Mouse (Mus musculus): ENCODE results near the gene Micu1.
A peak's percentile ranks its signal among the peaks of the same experiment; 100 is the strongest.

Micu1 gene

DNA sequence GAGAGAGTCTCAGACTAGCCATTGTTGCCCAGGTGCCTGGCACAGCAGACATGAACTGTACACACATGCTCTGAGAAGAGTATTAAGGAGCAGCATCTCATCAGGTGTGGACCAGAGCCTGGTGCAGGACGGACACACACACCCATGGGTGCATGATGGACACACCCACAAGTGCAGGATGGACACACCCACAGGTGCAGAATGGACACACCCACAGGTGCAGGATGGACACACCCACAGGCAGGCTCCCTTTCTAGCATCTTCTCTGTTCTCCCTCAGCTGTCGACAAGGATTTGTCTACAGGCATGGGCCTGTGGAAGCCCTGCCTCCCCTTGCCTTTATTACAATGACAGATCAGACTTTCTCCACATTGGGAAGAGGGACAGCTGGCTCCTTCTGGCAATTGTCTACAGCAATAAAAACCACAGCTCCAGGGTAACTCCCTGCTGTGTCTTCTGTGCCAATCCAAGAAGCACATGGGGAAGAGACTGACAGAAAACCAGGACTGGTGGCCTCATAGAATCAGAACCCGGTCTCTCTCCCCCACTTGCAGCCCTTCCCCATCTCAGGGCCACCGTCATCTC is 107.8 kb downstream of the Micu1 start:
- DNase-seq (ENCODE audit: low spot score in 2 of 2): no peak

DNA sequence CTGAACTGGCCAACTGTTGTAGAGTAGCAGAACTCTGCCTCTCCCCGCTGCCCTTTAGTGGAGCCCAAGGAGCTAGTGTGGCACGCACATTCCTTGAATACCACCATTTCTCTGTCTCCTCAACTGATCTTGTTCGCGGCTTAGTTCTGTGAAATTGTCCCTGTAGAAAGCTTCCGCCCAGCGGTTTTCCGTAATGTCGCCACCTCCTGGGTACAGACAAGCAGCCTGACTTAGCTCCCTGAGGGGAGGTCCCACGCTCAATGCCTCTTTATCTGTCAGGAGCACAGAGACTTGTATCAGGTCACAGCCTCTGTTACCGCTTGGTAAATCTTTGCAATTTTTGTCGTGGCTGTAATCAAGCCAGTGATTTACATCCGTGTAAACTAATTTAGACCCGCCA is 110.7 kb downstream of the Micu1 start:
- DNase-seq (ENCODE audit: low spot score in 2 of 2): no peak

DNA sequence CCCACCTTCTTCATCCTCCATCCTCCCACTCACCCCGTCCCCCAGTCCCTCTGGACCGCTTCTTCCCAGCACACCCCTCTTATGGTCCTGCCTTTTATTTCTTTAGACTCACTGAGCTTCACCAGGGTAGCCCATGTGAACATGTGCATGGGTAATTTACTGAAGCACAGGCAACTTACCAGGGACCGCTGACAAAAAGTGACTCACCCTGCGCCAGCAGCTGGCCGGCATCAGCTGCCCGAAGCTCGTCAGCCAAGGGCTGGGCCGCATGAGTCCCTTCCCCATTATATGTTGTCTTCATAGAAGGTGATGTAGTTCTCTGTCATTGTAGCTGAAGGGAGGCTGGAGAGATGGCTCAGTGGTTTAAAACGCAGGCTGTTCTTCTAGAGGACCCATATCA is 111.5 kb downstream of the Micu1 start:
- DNase-seq (ENCODE audit: low spot score in 2 of 2): no peak

DNA sequence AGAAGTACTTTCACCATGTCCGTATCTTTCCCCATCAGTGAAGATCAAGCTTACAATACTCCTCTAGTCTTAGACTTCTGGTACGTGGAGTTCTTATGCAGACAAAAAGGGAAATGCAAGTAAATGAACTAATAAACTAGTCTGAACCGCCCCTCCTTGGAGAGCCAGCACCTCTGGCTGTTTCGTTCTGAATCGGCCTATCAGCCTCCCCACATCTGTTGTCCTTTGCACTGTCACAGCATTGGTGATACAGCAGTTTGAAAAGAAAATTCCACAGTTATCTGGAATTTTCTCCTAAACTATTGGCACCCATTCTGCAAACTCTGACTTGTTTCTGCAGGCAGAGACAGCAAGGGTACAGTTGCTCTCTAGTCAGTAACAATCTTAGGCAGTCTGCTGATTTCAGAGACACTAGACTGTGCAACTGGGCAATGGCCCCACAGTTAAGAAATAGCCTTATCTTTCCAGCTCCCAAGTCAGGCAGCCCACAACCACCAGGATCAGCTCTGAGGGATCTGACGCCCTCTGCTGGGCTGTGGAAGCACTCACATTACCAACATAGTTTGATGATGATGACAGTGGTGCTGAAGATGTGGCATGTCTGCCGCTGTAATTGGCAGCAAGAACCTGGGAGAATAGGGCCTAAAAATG is 112.4 kb downstream of the Micu1 start:
- no peak for DNase-seq (ENCODE audit: low spot score in 2 of 2)

DNA sequence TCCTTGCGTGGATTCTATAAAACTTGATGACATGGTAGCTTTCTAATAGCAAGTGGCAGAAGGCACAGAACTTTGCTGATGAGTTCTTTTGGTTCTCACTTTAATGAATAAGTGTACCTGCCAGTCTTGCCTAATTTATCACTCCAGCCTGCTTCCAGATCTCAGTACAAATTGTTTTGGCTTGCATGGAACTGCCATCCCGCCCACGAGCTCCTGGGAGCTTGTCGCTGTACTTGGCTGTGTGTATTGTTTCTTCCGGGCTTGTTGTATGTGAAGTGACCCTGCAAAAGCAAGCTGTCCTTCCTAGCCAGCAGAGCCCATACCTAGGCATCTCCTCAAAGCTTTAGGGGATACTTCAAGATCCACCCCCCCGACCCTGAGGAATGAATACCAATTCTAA is 114.3 kb downstream of the Micu1 start:
- peak; percentile 42 to 47 for DNase-seq (ENCODE audit: low spot score in 2 of 2)

DNA sequence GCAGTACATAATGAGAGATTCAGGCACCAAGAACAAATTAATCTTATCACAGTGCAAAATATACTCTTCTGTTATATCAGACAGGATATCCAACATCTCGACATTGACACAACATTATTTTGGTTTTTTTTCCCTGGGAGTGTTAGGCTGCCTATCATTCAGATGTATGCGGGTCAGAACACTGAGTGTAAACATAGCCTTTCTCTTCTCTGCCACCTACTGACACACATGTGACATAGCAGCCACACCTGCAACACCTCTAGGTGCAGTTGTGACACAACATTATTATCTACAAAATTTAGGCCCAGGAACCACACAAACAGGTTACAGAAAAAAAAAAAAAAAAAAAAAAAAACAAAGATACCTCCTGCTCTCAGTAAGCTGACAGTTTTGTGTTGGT is 115.3 kb downstream of the Micu1 start:
- DNase-seq (ENCODE audit: low spot score in 2 of 2): no peak

DNA sequence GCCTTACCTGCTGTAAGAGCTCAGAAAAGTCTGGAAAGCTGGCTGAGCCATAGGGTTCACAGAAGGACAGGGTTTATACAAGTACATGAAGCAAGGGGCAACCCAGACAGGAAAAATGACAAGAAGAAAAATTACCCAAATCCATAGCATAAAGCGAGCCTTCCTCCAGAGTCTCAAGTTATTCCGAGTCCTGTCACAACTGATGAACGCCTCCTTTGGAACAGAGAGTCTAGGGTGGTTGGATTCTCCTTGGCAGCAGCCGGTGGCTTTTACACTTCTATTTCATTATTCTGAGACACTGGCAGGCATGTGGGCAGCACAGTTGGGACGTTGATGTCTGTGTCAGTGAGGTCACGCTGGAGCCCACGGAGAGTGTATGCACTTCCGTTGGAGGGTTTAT is 115.7 kb downstream of the Micu1 start:
- no peak for DNase-seq (ENCODE audit: low spot score in 2 of 2)

DNA sequence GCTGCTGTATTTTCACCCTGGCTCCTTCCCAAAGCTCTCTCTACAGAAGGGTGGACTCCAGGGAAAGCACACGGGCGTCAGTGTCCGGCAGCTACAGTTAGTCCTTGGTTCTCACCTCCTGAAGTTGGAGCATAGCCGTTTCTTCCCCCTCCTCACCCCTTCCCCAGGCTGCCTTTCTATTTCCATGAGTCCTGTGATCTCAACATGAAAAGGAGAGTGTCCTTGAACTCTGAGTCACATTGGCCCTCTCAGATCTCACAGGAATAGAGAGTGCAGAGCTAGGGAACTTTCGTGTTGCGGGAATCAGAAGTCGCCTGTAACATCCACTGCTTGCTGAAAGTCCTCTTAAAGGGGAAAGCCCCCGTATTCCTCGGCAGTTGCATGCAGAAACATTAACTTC is 116.9 kb downstream of the Micu1 start:
- no peak for DNase-seq (ENCODE audit: low spot score in 2 of 2)

DNA sequence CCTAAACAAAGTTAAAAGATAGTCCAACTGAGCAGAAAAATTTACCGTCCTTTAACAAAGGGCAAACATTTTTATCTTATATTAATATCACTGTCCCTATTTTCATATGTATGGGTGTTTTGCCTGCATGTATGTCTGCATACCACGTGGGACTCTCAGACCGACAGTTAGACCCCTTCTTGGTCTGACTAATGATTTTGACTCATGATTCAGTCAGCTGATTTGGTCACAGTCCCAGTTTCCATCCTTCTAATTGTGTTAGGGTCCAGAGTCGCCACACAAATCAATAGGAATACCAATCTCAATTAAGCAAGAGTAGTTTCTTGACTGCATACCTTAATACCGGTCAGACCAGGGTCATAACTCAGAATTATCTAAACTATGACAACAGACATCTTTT is 118.6 kb downstream of the Micu1 start:
- DNase-seq (ENCODE audit: low spot score in 2 of 2): no peak

DNA sequence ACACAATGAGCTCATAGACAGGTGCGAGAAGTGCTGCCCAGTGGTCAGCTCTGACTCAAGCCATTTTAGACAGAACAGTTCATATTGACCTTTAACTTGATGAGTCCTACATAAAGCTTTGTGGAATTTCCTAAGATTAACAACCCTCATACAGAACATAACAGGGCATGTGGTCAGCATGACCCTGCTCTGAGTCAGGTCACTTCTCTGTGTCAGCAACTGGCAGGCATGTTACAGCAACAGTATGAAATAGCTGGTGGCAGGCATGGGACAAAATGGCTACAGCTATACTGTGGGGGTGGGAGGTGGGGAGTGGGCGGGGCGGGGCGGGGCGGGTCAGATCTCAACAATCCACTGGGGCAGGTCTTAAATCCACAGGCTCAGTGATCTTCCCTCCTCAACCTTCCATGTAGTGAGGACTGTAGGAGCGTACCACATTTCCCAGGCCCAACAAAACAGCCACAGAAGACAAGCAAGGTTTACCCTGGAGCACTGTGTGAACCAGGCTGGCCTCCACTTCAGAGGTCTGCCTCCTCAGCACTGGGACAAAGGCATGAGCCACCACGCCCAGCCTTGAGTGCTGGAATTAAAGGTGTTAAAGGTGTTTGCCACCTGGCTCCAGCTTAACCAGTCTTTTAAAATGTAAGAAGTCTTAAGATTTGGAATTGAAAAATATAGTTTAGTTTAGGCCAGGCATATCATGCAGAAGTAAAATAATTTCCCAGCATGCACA is 119.2 kb downstream of the Micu1 start:
- no peak for DNase-seq (ENCODE audit: low spot score in 2 of 2)

DNA sequence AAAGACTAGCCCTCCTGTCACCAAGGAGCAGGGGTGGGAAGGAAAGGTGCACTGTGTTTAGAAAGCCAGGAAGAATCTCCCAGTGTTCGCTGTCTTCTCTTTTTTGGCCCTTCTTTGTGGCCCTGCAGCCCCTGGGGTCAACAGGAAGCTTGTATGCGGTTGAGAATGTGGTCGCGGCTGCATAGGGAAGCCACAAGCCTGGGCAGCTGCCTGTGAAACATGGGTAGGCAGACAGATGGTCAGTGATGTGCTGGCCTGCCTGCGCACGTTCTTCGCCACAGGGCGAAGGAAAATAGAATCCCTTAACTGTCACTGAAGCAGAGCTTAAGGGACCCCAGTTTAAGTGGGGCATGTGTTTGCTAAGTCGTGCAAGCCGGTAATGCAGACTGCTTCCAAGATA is 120.6 kb downstream of the Micu1 start:
- DNase-seq (ENCODE audit: low spot score in 2 of 2): no peak

DNA sequence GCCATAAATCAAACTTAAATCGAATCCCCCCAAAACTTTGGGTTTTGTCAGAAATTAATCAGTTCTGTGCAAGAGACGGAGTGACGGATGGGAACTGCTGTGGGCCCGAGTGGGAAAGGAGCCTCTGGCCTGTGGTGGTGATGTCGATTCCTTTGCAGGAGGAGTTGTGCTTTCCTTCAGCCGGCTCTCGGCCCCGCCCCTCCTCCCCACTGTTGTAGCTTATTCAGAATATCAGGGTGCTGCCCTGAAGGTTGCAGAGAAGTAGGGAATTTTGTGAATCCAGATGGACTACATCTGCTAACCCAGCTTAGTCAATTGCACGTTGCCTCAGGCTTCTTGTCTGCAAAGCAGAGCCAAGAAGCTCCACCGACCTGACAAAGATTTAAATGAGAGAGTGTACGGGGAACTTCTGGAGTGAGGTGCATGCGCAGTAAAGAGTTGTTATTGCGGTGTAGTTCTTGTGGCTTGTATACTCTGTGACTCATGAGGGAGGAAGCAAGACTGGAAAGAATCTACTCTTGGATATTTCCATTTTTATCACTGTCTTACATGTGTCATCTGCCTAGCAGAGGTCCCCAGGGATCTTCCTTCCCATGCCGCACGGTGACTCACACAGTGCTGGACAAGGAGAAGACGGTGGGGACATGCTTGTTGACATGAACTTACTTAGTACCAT is 123.0 kb downstream of the Micu1 start:
- no peak for DNase-seq (ENCODE audit: low spot score in 2 of 2)

DNA sequence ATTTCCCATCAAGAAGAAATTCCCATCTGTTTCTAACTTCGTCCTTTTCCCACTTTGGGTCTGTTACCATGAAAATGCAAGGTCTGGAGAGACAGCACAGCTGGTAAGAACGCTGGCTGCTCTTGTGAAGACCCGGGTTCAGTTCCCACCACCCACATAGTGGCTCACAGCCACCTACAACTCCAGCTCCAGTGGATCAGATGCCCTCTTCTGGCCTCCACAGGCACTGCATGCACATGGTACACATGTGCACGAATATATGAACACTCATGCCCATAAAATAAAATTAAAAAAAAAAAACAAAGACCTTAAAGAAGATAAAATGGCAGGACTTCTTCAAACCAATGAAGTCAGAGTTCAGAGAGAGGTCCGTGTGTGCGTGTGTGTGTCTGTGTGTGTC is 127.6 kb downstream of the Micu1 start:
- DNase-seq (ENCODE audit: low spot score in 2 of 2): no peak

DNA sequence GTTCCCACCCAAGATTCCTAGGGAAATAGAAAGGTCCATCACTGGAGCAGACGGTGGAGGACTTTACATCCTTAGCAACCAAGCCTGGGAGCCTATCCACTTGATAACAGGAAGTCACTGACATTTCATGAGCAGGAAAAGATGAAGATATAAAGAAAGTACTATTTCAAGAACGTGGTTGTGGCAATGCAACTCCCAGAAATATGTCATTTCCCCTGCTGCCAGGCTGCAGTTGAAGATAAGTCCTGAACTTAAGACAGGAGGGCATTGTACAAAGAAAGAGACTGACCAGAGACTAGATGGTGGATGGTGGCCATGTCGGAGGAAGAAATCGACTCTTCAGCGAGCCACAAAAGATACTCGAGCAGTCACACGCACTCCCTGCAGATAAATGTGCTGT is 129.7 kb downstream of the Micu1 start:
- DNase-seq (ENCODE audit: low spot score in 2 of 2): no peak

DNA sequence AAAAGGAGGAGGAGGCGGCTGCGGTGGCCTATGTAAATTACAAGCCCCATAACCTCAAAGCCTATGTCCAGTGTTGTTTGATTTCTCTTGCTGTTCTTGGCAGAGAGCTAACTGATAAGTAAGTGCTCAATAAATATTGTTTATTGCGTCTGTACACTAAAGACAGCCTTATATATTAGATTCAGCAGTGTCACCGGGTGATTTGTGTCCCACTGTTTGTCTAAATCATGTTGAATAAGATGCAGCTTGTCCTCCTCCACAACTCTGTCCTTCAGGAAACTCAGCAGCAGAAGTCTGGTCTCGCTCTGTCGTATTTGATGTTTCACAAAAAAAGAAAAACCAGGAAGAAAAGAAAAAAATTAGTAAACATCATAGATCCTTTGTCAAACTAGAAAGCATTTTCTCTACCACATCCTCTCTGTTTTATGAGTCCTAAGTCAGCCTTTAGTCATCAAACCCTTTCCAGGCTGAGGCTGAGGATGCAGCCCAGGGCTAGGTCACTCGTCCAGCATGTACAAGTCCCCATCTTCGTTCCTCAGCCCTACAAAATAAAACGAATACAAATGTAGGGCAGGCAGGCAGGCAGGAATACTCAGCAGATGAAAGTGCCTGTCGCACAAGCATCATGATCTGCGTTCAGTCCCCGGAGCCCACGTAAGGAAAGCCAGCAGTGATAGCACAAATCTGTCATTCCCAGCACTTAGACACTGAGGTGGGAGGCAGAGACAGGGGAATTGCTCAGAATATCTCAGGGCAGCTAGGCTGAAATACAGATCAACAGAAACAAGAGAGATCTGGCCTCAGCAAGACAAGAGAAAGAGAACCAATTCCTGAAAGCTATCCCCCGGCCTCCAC is 133.3 kb downstream of the Micu1 start:
- peak in 1 of 2 experiments; percentile 38 for DNase-seq (ENCODE audit: low spot score in 2 of 2)

DNA sequence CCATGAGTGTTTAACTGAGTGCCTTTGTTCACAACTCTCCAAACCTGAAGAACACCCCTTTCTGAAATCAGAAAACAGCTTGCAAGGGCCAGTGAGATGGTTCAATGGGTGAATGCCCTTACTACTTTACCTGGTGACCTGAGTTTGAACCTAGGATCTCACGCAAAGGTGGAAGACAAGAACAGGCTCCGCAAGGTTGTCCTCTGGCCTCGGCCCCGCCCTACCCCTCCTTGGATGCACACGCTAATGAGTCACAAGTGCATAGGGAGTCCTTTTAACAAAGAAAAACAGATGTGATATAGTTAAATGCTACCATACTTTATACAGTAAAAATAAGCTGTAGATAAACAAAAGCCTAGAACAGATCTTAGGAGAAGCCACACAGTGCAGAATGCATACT is 135.2 kb downstream of the Micu1 start:
- no peak for DNase-seq (ENCODE audit: low spot score in 2 of 2)

DNA sequence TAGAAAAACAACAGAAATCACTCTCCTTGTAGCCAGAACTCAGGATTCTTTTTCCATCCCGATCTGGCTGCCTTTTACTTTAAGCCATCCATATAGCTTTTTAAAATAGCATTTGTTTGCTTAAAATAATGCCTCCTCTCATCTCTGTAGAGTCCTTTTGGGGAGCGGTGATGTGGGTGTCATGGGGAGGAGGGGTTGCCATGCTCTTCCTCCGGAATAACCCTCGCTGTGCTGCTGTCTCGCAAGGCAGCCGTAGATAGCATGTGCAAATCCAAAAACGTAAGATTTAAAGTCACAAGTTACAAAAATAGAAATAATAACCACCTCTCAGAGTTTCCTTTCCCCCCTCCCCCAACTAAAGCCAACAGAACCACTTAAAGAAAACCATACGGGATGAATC is 139.2 kb downstream of the Micu1 start:
- peak in 1 of 2 experiments; percentile 60 for DNase-seq (ENCODE audit: low spot score in 2 of 2)

DNA sequence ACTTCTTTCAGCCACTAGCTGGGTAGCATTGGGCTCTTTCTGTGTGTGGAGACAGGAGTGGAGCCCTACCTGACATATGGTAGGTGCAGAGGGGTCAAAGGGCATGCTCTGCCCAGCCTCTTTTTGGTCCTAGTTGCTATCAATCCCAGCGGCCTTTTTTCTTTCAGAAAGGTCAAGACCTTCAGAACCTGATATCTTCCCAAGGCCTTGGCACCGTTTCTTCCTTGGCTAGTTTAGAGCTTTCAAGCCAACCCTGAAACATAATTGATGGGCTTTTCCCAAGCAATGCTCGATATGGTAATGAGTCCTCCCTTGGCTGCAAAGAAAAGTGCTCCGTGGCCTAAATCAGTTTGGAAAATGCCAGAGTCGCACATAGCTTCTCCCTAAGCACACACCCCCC is 140.8 kb downstream of the Micu1 start:
- DNase-seq (ENCODE audit: low spot score in 2 of 2): no peak

DNA sequence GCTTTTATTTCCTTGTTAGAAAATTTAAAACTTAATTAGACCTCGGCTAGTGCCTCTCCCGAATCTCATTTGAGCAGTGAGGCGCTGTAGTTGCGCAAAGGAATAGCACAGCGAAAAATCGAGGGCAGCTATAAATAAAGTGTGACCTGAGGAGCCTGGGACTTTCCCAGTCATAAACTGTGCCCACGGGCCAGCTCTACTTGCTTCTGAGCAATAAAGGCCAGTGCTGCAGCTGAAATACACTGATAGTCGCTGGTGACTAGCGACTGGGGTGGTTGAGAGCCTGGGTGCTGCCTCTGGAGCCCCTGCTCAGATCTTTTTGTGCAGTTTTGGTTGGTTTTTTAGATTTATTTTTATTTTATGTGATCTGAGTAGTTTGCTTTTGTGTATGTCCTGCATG is 142.4 kb downstream of the Micu1 start:
- no peak for DNase-seq (ENCODE audit: low spot score in 2 of 2)

DNA sequence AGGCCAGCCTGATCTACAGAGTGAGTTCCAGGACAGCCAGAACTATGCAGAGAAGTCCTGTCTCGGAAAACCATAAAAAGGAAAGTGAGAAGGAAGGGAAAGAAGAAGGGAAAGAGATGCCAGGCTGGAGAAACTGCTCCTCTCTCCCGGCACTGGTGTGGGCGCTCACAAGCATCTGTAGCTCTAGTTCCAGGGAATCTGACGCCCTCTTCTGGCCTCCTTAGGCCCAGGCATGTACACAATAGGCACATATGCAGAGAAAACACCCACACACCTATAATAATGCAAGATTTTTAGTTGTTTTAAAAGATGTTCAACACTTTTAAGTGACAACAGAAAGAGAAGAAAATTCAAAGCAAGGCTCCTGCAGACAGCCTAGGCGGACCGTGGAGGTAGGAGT is 144.1 kb downstream of the Micu1 start:
- peak; percentile 39 to 64 for DNase-seq (ENCODE audit: low spot score in 2 of 2)

DNA sequence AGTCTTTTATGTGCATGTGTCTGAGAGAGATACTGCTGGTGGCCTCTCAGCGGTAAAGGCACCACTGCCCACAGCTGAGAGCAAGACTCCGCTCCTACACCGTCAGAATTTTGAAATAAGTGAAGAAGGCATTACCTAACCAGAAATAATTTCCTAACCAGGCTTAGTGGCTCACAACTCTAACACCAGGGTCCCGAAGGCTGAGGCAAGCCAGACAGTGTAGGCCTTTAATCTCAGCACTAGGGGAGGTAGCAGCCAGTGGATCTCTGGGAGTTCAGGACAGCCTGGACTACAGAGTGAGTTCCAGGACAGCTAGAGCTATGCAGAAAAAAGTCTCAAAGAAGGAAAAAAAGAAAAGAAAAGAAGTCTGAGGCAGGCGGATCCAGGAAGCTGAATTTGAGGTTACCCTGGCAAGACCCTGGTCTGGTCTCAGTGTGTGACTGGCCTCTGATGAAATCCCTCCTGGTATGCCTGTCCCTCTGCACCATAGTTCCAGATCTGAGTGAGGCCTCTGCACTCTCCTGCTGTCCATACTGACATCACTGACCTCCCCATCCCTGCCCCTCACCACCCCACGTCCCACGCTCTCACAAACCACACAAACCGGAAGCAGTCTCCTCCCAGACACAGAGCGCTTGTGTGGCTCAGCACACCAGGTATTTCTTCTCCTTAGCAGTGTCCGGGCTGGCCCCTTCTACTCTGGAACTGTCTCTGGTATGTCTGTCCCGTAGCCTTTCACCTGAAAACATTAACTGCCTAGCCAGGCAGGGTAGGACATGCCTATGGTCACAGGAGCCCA is 146.0 kb downstream of the Micu1 start:
- no peak for DNase-seq (ENCODE audit: low spot score in 2 of 2)
